Mouse (Mus musculus) embryo, embryonic 9.5 days (tissue): Measurements from ENCODE around the gene Rnf7.
A peak's percentile ranks its signal among the peaks of the same experiment; 100 is the strongest.
"Not testable (repeated sequence)": the region's sequence is repeated elsewhere in the genome, so short reads cannot be mapped to it uniquely, and the experiment has no call there.

Experiments
- DNase-seq: peaks from one replicate; pipeline ENCODE4 v3.0.0-alpha.2; 2017; ENCODE audit errors: extremely low spot score

Gene Rnf7

DNA sequence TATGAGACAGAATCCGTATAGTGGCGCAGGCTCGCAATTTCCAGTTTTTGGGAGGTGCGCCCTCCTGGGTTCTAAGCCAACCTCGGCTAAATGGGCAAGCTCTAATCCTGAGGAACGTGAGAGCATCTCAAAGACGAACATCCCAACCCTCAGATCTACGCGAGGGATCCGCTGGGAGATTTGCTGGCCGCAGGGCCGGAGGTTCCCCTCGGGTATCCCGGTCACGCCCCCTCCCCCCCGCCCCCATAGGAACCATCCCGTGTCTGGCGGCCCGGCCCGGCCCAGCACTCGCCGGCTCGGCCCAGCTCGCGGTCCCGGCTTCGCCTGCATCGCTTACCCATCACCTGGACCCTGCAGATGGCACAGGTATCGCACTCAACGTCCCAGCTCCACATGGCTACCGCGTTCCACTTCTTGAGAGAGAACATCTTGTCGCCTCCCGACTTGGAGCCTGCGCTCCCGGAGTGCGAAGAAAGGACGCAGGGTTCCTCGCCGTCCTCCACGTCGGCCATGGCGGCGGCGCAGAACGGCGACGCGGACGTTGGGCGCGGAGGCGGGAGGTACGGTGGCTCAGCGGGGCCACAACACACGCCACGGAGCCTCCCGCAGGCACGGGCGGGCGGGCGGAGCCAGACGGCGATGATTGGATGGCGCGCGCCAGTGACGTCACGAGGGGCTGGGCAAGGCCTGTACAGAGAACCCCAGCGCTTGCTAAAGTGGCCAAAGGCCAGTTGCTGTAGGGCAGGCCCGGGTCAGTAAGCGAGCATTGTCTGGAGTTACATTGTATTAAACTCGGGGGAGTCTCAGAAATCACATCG, at the start of gene Rnf7:
Gene Rnf7 (minus strand): TSS at position 605 of the 818 bp plus-strand sequence.
- peak; percentile 99 for DNase-seq

DNA sequence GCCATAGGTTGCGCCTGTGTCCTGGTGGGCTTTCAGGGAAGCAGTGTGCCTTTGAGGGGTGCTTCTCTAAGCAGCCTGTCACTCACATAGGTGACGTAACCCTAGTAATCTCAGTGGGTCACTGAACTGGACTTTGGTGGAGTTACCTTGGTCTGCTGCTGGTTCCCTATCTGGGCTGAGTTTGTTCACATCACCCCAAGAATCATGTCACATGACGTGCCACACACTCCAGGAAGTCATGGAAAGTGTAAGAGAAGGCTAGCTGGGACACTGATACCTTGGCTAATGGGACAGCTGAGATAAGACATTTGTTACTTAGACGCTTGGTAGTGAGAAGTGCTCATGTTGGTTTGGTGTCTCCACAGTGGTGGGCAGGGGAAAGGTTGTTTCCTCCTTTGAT, 47.5 kb upstream of the Rnf7 start:
- DNase-seq = no peak

DNA sequence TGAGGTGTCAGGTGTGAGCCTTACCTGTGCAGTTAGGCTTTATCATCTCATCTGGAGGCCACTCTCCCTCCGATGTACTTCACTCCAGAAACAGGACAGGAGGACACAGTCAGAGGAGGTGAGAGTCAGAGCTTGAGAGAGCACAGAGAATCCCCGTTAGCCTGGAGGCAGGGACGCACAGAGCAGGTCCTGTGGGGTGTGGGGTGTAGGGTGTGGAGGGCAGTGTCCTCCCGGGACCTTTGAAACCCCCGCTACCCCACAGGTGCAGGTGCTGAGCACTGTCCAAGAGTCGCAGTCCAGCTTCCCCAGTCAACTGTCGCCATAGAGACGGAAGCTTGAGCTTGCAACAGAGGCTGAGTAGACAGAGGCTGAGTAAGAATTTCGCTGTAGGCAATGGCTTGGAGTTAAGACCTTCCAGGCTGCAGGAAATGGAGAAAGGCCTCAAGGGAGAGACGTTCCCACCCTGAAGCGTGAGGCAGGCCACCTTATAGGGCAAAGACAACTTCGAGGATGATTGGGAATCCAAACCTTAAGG, 46.6 kb upstream of the Rnf7 start, which contains the start of gene Gm28729:
Gene Gm28729 (minus strand): TSS at position 293 of the 535 bp plus-strand sequence.
- DNase-seq = no peak

DNA sequence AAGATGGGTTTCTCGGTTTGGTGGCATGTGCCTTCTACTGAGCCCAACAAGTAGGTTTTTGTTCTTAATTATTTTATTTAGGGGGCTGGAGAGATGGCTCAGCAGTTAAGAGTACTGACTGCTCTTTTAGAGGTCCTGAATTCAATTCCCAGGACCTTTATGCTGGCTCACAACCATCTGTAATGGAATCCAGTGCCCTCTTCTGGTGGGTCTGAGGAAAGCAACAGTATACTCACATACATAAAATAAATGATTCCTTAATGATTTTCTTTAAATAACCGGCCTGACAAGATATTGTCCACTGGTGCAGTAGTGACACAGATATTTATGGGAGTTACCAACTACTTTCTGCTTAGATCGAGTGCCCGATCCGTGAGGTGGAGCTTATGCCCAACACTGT, 44.7 kb upstream of the Rnf7 start:
- no peak for DNase-seq

DNA sequence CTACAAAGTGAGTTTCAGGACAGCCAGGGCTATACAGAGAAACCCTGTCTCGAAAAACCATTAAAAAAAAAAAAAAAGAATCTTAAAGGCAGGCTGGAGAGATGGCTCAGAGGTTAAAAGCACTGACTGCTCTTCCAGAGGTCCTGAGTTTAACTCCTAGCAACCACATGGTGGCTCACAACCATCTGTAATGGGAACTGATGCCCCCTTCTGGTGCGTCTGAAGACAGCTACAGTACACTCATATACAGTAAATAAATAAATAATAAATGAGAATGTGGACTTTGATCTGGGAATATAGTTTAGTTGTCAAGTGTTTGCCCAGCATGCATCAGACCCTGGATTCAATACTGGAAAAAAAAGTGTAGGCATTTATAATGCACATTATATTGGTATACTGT, 43.1 kb upstream of the Rnf7 start:
- DNase-seq = not testable (repeated sequence)

DNA sequence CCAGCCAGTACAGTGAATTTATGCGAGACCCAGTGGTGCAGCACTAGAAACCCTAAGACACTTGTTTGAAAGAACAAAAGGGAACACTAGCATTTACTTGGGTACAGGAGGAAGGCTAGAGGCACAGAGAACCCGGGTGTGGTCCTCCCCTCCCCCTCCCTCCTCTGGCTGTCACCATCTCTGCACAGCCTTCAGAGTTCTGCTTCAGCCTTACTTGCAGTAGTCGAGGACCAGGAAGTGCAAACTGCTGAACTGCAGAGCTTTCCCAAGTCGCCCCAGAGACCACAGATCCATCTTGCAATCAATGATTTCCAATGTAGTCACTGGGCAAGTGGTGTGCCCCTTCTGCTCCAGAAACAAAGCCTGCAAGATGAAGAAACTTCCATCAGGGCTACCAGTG, 39.0 kb upstream of the Rnf7 start:
- DNase-seq = no peak

DNA sequence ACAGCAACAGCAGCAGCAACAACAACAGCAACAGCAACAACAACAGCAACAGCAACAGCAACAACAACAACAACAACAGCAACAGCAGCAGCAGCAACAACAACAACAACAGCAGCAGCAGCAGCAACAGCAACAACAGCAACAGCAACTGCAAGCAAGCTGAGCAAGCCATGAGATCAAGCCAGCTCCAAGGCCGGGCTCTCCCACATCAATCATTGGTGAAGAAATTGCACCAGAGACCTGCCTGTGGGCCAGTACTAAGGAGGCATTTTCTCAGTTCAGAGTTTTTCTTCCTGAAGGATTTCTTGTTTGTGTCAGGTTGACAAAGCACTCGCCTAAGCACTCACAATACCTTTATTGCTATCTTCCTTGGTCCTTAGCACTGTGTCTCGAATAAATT, 38.3 kb upstream of the Rnf7 start:
- DNase-seq = no peak

DNA sequence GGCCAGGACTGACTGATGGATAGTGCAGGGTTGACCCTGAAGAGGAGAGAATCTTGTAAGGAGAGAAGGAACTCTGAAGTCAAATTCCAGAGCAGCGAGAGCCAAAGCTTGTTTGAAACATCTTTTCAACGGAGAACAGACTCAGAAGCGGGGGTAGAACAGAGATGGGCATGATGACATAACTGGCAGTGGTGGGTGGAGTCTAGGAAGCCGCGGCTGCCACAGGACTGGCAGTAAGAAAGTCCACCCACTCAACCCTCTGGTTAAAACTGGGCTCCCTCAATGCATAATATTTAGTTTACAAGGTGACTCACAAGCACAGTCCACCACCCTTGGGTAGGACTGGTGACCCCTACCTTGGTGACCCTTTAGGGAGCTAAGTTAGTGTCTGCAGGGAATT, 37.3 kb upstream of the Rnf7 start:
- DNase-seq = no peak

DNA sequence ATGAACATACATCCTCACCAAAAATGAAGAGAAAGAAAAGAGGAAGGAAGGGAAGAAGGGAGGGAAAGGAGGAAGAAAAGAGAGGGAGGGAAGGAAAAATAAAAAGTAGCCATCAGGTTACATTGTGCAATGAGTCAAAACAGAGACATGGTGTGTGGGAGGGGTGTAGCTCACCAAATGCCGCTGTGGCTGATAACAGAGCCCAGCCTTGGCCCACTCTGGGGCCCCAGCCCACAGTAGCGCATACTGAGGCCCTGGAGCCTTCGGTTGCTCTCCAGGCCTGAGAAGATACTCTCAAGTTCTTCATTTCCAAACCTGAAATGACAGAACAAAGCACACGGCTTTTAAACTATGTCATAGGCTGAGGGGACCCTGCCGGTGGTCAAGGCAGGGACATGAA, 35.8 kb upstream of the Rnf7 start:
- no peak for DNase-seq

DNA sequence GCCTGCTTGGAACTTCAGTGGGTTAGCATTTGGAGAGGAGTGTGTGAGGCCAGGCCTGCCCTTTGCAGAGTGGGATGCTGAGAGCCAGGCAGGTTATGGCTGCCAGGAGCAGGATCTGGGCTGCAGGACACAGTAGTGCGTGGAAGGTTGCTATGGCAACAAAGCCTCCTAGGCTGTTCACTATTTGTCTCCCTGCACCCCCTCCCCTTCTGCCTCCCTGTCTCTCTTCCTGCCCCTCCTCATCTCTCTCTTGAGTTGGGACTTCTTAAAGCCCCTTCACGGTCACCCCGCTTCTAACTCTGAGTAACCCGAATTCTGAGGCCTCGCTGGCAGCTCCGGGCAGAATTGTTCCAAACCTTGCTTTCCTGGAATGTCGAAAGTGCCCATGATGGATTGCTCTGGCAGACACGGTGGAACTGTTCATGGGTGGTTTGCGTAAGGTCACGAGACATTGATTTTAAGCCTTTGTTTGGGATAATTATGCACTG, 27.6 kb upstream of the Rnf7 start:
- peak; percentile 63 for DNase-seq

DNA sequence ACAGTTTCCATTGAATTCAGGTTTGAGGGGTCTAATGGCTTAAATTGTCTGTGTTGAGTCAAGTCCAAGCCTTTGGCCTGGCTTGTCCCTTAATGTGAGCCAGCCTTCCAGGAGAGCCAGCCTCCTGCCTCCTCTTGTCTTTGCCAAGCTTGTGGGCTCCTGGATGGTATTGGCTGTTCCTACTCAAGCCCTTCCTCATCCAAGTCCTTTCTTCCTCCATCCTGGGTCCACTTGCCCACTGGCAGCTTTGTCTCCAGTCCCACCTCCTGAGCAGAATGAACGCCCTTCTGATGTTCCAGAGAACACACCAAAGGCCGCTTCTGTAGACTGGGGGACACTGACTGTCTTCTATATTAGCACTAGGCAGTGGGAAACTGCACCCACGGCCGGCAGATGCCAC, 26.7 kb upstream of the Rnf7 start:
- DNase-seq = no peak

DNA sequence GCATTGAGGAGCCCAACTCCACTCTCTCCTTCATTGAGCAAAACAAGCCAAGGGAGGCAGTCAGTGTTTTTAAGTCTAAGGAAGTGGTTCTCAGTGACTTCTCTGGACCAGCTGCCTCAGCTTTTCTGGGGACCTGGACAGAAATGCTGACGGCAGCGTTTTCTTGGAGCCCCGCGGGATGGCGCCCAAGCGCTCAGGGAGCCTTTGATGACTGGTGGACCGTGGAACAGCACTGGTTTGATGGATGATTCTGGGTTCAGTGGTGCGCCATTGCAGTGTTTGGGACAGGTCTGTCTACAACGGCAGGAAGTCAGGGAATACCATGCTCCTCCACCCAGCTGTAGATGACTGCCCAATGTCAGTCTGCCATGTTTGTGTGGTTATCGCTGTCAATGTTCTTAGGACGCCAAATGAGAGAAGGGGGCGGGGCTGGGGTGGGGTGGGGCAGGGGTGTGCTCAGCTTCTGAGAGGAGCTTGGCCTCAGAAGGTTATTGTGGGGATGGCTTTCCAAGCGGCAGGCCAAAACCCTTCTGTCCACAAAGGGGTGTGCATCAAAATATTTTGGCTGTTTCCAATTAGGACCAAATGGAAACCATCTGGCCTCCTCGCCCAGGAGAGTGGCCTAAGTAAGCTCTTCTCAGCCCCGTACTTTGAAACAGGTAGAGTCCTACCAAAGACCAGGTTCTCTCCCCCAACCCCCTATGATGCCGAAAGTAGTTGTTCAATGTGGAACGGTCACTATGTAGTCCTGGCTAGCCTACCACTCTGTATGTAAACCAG, 25.8 kb upstream of the Rnf7 start:
- DNase-seq = peak; percentile 18

DNA sequence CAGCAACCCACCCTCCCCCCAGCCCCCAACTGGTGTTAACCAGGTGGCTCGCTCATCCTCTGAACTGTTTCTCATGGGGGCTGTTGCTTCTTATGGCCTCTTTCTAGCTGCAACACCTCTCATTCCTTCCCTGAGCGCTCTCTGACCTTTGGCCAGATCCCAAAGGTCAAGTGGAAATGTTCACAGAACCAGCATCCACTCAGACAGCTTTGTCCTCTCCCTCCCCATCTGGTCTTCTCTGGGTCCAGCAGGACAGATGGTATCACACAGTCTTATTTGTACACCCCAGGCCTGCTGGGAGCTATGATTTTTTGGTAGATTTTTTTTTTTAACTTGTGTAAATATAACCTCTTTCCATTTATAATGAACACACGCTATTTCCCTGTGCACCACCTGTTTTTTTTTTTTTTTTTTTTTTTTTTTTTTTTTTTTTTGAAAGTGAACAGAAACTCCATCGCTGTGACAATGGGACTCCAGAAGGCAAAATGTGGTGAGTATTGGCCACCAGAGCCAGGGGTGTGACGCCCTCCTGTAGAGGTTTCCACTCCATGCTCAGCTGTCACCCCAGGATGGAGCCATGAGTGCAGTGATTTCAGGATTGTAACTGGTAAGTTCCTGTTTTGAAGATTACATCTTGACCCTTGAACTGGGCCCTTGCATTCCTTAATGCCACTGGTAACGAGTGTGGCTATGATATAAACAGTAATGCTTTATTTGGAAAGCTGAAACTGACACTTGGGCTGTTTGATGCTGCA, 24.6 kb upstream of the Rnf7 start:
- no peak for DNase-seq

DNA sequence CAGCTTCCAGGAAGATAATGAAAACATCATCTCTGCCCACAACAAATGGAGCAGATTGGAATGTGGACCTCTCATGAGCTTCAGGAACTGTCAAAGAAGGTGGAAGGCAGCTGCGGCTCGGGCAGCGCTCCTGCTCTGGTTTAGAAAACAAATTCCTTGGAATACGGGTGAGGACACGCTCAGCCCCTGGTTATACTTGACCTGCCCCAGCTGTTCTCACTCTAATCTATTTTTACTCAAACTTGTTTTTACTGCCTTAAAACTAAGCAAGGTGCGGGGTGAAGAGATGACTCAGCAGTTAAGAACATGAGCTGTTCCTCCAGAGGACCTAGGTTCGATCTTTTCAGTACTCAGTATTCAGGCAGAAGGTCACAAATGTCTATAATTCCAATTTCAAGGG, 22.7 kb upstream of the Rnf7 start:
- DNase-seq = no peak

DNA sequence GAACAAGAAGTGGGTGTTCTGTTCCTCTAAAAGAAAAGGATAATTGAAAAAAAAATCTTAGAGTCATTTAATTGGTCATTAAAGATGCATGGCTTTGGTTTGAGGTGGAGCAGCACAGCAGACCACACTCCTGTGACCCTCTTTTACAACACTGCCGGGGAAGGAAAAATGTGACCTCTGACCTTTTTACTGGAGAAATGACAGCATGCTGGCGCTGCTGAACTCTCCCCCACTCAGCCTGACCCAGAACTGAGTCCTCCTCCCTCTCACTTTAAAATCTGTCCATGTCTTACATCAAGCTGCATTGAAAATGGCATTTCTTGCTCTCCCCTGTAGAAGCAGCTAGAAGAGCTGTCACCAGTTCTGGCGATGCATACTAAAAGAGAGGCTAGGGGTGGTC, 14.7 kb upstream of the Rnf7 start:
- DNase-seq = no peak

DNA sequence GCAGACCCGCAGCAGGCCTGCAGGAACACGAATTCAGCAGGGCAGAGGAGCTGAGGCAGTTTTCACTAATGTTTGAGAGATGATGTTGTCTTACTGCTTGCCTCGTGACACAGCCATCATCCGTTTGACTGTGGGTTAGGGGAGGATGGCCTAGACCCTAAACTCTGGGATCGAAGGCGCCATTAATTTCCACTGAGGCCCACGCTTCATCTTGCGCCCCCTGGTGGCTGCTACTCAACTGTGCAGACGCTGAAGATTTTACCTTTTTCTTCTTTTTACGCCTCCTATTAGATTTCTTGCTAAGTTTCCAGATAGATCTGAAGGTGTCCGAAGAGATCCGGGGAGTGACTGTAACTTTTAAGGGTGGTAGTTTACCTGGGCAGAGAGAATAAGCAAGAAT, 13.3 kb upstream of the Rnf7 start:
- peak; percentile 46 for DNase-seq

DNA sequence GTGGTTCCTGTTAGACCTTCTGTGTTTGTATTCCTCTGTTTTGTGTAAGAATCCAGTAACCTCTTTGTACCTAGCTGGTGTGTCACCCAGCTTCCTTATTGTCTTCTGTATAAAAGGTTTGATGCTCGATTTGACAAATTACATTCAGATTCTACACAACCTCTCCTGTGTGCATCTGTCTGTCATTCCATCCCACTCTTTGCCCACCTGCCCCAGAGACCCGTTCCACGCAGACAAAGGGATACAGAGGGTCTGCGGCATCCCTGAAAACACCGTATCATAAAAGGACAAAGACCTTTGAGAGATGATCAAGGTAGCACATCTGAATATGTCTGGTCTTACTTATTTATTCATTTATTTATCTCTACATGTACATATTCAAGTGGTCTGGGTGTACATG, 9.4 kb upstream of the Rnf7 start:
- DNase-seq = not testable (repeated sequence)

DNA sequence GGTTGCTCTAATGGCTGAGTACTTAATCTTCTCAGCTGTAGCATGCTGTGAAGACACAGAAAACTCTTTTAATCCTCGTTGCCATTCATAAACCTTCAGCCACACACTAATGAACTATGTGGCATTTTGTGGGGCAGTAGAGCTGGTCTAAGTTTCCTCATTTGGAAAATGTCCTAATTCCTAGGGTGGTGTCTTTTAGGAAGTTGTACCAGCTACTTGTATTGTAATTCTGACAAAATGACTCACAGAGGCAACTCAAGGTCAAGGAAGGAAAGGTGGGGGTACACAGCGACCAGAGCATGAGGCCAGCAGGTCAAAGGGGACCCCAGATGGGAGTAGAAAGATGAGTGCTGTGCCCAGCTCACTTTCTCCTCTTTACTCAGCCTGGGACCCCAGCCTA, 5.2 kb upstream of the Rnf7 start:
- DNase-seq = no peak

DNA sequence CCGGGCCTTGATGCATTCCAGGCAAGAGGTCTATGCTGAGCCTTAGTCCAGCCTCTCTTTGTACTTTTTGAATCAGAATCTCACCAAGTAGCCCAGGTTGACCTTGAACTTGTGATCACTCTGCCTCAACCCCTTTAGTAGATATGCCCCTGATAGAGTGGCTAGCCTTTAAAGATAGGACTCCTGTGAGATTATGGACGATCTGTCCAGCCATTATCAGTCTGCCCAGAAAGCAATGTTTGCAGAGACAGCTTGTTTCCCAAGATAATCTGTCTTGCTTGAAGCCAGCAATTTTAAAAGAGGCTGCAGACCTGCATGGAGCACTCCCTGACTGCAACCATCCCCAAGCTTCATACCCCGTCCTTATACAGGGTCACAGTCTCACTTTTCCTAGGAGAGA, 4.6 kb upstream of the Rnf7 start:
- DNase-seq = no peak

DNA sequence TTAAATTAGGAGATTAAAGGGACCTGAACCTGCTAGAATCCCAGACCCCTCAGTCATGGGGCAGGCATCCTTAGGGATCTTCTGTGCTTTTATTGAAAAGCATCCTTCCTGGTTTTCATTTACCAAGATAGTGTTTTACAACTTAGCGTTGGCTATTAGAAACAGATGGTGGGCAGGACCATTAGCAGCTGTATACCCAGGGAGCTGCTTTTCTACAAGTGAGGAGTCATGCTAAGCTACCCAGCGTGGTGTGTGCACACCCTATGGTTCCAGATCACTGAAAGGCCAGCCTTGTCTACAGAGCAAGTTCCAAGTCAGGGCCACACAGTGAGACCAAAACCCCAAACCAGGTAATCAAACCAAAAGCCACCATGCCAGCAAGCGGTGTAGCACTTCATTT, 6.1 kb downstream of the Rnf7 start:
- DNase-seq = no peak

DNA sequence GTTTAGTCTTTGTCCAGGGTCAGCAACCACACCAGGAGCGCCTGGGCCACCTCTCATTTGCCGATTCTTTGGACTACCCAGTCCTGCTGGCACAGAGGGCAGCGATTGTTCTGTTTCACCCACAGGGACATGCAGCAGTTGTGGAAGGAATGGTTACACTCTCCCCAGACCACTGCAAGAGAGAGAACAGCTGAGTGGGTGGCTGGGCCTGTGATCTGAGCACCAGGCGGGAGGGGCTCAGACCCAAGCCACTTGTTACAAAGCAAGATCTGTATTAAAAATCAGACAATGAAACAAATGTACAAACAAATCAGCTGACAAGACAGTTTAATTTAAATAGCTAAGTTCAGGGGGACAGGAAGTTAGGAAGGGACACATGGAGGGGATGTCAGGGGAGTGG, 6.8 kb downstream of the Rnf7 start:
- not testable (repeated sequence) for DNase-seq
